Mouse (Mus musculus): ENCODE results near the gene Lsm7. TPM values are rescaled to one million over a fixed set of nuclear protein-coding genes. Genes with fewer than 3 reads are reported as not detected.
A peak's percentile ranks its signal among the peaks of the same experiment; 100 is the strongest.

Gene Lsm7
- 303 and 331 TPM in 2 replicates for polyA plus RNA-seq (2014; fragmentation: Nextera tagmentation; extraction: Ambion mirVana)

DNA sequence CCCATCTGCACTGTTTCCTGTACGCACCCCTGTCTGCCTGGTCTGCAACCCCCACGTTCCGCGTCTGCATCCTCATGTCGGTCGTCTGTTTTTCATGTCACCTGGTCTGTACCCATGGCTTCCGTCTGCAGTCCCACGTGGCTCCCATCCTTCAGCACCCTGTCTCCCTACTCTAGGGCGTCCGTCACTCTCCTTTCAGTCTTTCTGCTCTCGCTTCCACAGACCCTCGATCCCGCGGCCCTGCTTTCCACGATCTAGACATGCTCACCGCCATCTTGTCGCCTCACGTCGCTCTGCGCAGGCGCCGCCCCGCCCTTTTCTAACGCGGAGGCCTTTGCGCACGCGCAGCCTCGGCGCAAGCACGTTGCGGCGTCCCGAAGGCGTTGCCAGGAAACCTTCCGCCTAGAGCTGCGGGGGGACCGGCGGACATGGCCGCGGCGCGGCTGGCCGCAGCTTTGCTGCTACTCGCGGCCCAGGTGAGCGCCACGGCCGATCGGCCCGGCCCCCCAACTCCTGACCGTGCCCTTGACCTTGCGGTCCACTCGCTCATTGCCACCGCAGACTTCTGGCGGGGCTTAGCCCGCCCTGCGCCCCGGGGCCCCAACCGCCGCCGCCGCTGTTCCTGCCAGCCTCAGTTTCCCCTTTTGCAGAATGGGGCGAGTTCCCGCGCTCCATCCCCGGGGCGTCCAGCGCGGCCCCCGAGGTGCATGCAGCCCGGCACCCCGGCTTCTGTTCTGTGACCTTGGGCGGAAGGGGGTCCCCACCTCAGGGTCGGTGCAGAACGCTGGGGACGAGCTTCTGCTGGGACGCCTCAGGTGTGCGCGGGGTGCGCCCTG lies at the start of gene Lsm7, which contains the start of gene Sppl2b:
Gene Lsm7 (minus strand): TSS at position 297 of the 836 bp plus-strand sequence.
Gene Sppl2b (plus strand): TSS at position 363 of the 836 bp plus-strand sequence.
- peak; percentile 96 for DNase-seq (ENCODE audit: low spot score)

GRCm38 (mm10) chr10:80904709-80905108 lies 49.7 kb upstream of the Lsm7 start:
- peak overlapping the region; percentile 25; the same call in 1 of the 2 replicates for H3K9ac ChIP-seq (ENCODE audit: low read depth, low read length)
- H3K27me3 ChIP-seq (replicated peaks; ENCODE audit: control insufficient read depth, insufficient read depth, low read length): no peaks in the 10 kb centered on the region
- ATAC-seq (ENCODE audit: low read depth) (no peak), DNase-seq (ENCODE audit: low spot score) (no peak)
- WGBS: 86% methylated on average over 11 of the region's 11 CpGs
- no peaks in the 10 kb centered on the region for H3K9me3 ChIP-seq (ENCODE audit: control insufficient read depth, low read length)
- no peak overlapping the region for H3K27ac ChIP-seq (replicated peaks; ENCODE audit: low read depth, low read length)
- H3K4me3 ChIP-seq (ENCODE audit: low read depth, low read length): no peak overlapping the region
- H3K4me2 ChIP-seq (ENCODE audit: low read depth, low read length): no peak overlapping the region
- H3K4me1 ChIP-seq (ENCODE audit: control insufficient read depth, insufficient read depth, low read length): peaks cover 2% of the 10 kb centered on the region
- peaks cover 71% of the 10 kb centered on the region for H3K36me3 ChIP-seq (ENCODE audit: control insufficient read depth, insufficient read depth, low read length)

More for the DNA sequence above, at the start of gene Lsm7, which contains the start of gene Sppl2b:
- Histone ChIP-seq H3K4me3 (ENCODE audit: low read depth, low read length) (peak within 1 kb of the TSS; percentile 96), H3K27ac (replicated peaks; ENCODE audit: low read depth, low read length) (peak within 1 kb of the TSS; percentile 39; the same call in 1 of the 2 replicates), H3K4me2 (ENCODE audit: low read depth, low read length) (peak within 1 kb of the TSS; percentile 99), H3K4me1 (ENCODE audit: control insufficient read depth, insufficient read depth, low read length) (peaks cover 22% of the 10 kb centered on the region), H3K27me3 (replicated peaks; ENCODE audit: control insufficient read depth, insufficient read depth, low read length) (no peaks in the 10 kb centered on the region), H3K9ac (ENCODE audit: low read depth, low read length) (peak within 1 kb of the TSS; percentile 89), H3K36me3 (ENCODE audit: control insufficient read depth, insufficient read depth, low read length) (peaks cover 26% of the 10 kb centered on the region), H3K9me3 (ENCODE audit: control insufficient read depth, low read length) (no peaks in the 10 kb centered on the region)
- peak; percentile 86 for ATAC-seq (ENCODE audit: low read depth)
- under 1% methylated on average over 66 of the region's 81 CpGs for WGBS

GRCm38 (mm10) chr10:80904004-80904693 lies 49.1 kb upstream of the Lsm7 start:
- Histone ChIP-seq H3K9ac (ENCODE audit: low read depth, low read length) (peak overlapping the region; percentile 25; the same call in 1 of the 2 replicates), H3K9me3 (ENCODE audit: control insufficient read depth, low read length) (no peaks in the 10 kb centered on the region), H3K4me3 (ENCODE audit: low read depth, low read length) (no peak overlapping the region), H3K36me3 (ENCODE audit: control insufficient read depth, insufficient read depth, low read length) (peaks cover 70% of the 10 kb centered on the region), H3K4me1 (ENCODE audit: control insufficient read depth, insufficient read depth, low read length) (peaks cover 8% of the 10 kb centered on the region), H3K4me2 (ENCODE audit: low read depth, low read length) (no peak overlapping the region), H3K27ac (replicated peaks; ENCODE audit: low read depth, low read length) (no peak overlapping the region), H3K27me3 (replicated peaks; ENCODE audit: control insufficient read depth, insufficient read depth, low read length) (no peaks in the 10 kb centered on the region)
- WGBS: 91% methylated on average over 28 of the region's 28 CpGs
- ATAC-seq (ENCODE audit: low read depth) (no peak), DNase-seq (ENCODE audit: low spot score) (no peak)

DNA sequence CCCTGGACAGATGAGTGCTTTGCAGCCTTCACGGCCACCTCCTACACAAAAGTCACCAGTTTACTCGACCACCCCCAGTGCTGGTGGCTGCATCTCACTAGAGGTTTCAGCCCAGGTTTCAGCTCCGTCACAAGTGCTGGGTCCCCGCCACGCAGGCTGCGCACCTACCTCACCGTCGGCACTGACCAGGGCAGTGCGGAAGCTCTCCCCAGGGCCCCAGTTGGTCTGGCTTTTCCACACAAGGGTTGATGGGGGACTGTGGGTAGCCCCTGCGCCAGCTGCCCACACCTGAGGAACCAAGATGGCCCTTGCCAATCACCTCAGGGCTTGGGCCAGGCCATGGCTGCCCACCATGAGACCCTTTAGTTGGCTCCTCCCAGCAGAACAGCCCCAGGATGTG lies 48.3 kb upstream of the Lsm7 start:
- DNase-seq (ENCODE audit: low spot score): no peak
- no peaks in the 10 kb centered on the region for H3K9me3 ChIP-seq (ENCODE audit: control insufficient read depth, low read length)
- H3K27me3 ChIP-seq (replicated peaks; ENCODE audit: control insufficient read depth, insufficient read depth, low read length): no peaks in the 10 kb centered on the region
- ATAC-seq (ENCODE audit: low read depth): no peak
- H3K36me3 ChIP-seq (ENCODE audit: control insufficient read depth, insufficient read depth, low read length): peaks cover 68% of the 10 kb centered on the region
- no peak overlapping the region for H3K27ac ChIP-seq (replicated peaks; ENCODE audit: low read depth, low read length)
- WGBS: 95% methylated on average over 10 of the region's 10 CpGs
- peaks cover 10% of the 10 kb centered on the region for H3K4me1 ChIP-seq (ENCODE audit: control insufficient read depth, insufficient read depth, low read length)
- no peak overlapping the region for H3K9ac ChIP-seq (ENCODE audit: low read depth, low read length)
- no peak overlapping the region for H3K4me3 ChIP-seq (ENCODE audit: low read depth, low read length)
- H3K4me2 ChIP-seq (ENCODE audit: low read depth, low read length): no peak overlapping the region

GRCm38 (mm10) chr10:80902273-80902940 lies 47.4 kb upstream of the Lsm7 start:
- no peaks in the 10 kb centered on the region for H3K27me3 ChIP-seq (replicated peaks; ENCODE audit: control insufficient read depth, insufficient read depth, low read length)
- H3K4me2 ChIP-seq (ENCODE audit: low read depth, low read length): no peak overlapping the region
- no peak for ATAC-seq (ENCODE audit: low read depth)
- WGBS: 92% methylated on average over 9 of the region's 9 CpGs
- H3K9me3 ChIP-seq (ENCODE audit: control insufficient read depth, low read length): no peaks in the 10 kb centered on the region
- H3K36me3 ChIP-seq (ENCODE audit: control insufficient read depth, insufficient read depth, low read length): peaks cover 60% of the 10 kb centered on the region
- no peak overlapping the region for H3K4me3 ChIP-seq (ENCODE audit: low read depth, low read length)
- no peak for DNase-seq (ENCODE audit: low spot score)
- no peak overlapping the region for H3K9ac ChIP-seq (ENCODE audit: low read depth, low read length)
- peaks cover 10% of the 10 kb centered on the region for H3K4me1 ChIP-seq (ENCODE audit: control insufficient read depth, insufficient read depth, low read length)
- H3K27ac ChIP-seq (replicated peaks; ENCODE audit: low read depth, low read length): no peak overlapping the region

DNA sequence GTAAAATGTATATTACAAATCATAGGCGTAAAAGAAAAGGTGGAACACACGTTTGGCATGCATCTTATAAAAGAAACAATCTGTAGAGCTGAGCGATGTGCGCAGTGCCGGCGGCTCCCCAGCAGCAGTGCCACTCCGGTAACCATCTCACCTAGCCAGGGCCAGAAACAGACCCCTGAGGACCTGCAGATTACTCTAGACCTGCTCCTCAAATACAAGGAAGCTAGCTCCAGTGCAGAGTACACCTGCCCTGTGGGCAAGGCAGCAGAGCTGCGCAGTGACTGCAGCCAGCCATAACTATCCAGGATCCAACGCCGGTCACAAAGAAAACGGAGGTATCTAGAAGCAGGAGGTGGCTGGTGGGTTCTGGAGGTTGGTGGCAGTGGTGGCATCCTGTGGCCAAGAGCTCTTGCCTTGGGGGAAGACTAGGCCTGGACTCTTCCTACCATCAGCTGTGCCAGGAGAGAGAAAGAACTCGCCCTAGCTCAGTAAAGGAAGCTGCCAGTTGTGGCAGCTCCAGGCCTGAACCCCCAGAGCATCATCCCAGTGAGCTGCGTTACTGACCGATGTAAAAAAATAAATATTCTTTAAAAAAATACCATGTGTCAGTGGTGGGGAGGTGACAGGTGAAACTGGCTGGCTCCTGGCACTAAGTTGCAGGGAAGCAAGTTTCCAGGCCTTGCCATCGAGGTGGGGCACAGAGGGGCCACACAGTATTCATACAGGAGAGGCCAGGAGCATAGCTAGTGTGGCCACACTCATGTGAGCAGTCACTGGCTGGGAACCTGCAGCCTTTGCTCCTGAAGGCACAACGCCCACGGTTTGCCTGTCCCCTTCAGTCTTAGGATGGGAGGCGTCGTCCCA lies 46.6 kb upstream of the Lsm7 start:
- H3K9me3 ChIP-seq (ENCODE audit: control insufficient read depth, low read length): no peaks in the 10 kb centered on the region
- peak overlapping the region; percentile 67 for H3K27ac ChIP-seq (replicated peaks; ENCODE audit: low read depth, low read length)
- H3K4me2 ChIP-seq (ENCODE audit: low read depth, low read length): peak overlapping the region; percentile 42
- H3K9ac ChIP-seq (ENCODE audit: low read depth, low read length): peak overlapping the region; percentile 39; the same call in 1 of the 2 replicates
- H3K4me3 ChIP-seq (ENCODE audit: low read depth, low read length): peak overlapping the region; percentile 10
- peaks cover 10% of the 10 kb centered on the region for H3K4me1 ChIP-seq (ENCODE audit: control insufficient read depth, insufficient read depth, low read length)
- no peaks in the 10 kb centered on the region for H3K27me3 ChIP-seq (replicated peaks; ENCODE audit: control insufficient read depth, insufficient read depth, low read length)
- no peak for ATAC-seq (ENCODE audit: low read depth)
- peaks cover 56% of the 10 kb centered on the region for H3K36me3 ChIP-seq (ENCODE audit: control insufficient read depth, insufficient read depth, low read length)
- 86% methylated on average over 19 of the region's 19 CpGs for WGBS
- DNase-seq (ENCODE audit: low spot score): no peak

- ATAC-seq (ENCODE audit: low read depth) (peak; percentile 97), DNase-seq (ENCODE audit: low spot score) (peak; percentile 100)
- H3K27ac ChIP-seq (replicated peaks; ENCODE audit: low read depth, low read length): peak within 1 kb of the TSS; percentile 67
- peak within 1 kb of the TSS; percentile 73 for H3K4me3 ChIP-seq (ENCODE audit: low read depth, low read length)
- H3K27me3 ChIP-seq (replicated peaks; ENCODE audit: control insufficient read depth, insufficient read depth, low read length): no peaks in the 10 kb centered on the region
- under 1% methylated on average over 52 of the region's 72 CpGs for WGBS
- peaks cover 10% of the 10 kb centered on the region for H3K4me1 ChIP-seq (ENCODE audit: control insufficient read depth, insufficient read depth, low read length)
- H3K9ac ChIP-seq (ENCODE audit: low read depth, low read length): peak within 1 kb of the TSS; percentile 75
- H3K36me3 ChIP-seq (ENCODE audit: control insufficient read depth, insufficient read depth, low read length): peaks cover 46% of the 10 kb centered on the region
- H3K9me3 ChIP-seq (ENCODE audit: control insufficient read depth, low read length): no peaks in the 10 kb centered on the region
- peak within 1 kb of the TSS; percentile 72 for H3K4me2 ChIP-seq (ENCODE audit: low read depth, low read length)
These were observed 45.6 kb upstream of the Lsm7 start, which contains the start of gene Timm13 for GRCm38 (mm10) chr10:80900318-80901247. TSS of gene Timm13 (minus strand) at chr10:80900969.

Measured in embryonic facial prominence, embryonic 14.5 days (tissue).